Mouse (Mus musculus): ENCODE measurements around the gene Sec24a.
A peak's percentile ranks its signal among the peaks of the same experiment; 100 is the strongest.
"Not testable (repeated sequence)": the region's sequence is repeated elsewhere in the genome, so short reads cannot be mapped to it uniquely, and the experiment has no call there.

Gene Sec24a

GRCm38 (mm10) chr11:51759941-51760657 is 3.3 kb downstream of the Sec24a start:
- DNase-seq (ENCODE audit: low spot score) = no peak

- DNase-seq (ENCODE audit: low spot score) = no peak
Observed at GRCm38 (mm10) chr11:51759251-51759650, 4.2 kb downstream of the Sec24a start.

GRCm38 (mm10) chr11:51758207-51758606 is 5.2 kb downstream of the Sec24a start:
- DNase-seq (ENCODE audit: low spot score) = not testable (repeated sequence)

GRCm38 (mm10) chr11:51757625-51758024 is 5.8 kb downstream of the Sec24a start:
- DNase-seq (ENCODE audit: low spot score) = no peak

GRCm38 (mm10) chr11:51757023-51757422 is 6.4 kb downstream of the Sec24a start:
- DNase-seq (ENCODE audit: low spot score) = no peak

- peak; percentile 84 for DNase-seq (ENCODE audit: low spot score)
Observed at GRCm38 (mm10) chr11:51756352-51756771, 7.1 kb downstream of the Sec24a start.

- DNase-seq (ENCODE audit: low spot score) = no peak
Observed at GRCm38 (mm10) chr11:51755621-51756311, 7.7 kb downstream of the Sec24a start.

GRCm38 (mm10) chr11:51751623-51752225 is 11.7 kb downstream of the Sec24a start:
- not testable (repeated sequence) for DNase-seq (ENCODE audit: low spot score)

- DNase-seq (ENCODE audit: low spot score) = no peak
Observed at GRCm38 (mm10) chr11:51746096-51746495, 17.3 kb downstream of the Sec24a start.

- DNase-seq (ENCODE audit: low spot score) = peak; percentile 55
Observed at GRCm38 (mm10) chr11:51740701-51741100, 22.7 kb downstream of the Sec24a start.

GRCm38 (mm10) chr11:51738651-51739403 is 24.6 kb downstream of the Sec24a start:
- DNase-seq (ENCODE audit: low spot score) = peak; percentile 61

GRCm38 (mm10) chr11:51734218-51734617 is 29.2 kb downstream of the Sec24a start:
- not testable (repeated sequence) for DNase-seq (ENCODE audit: low spot score)

- DNase-seq (ENCODE audit: low spot score) = no peak
Observed at GRCm38 (mm10) chr11:51732883-51733282, 30.6 kb downstream of the Sec24a start.

- DNase-seq (ENCODE audit: low spot score) = no peak
Observed at GRCm38 (mm10) chr11:51721066-51721465, 42.4 kb downstream of the Sec24a start.

- no peak for DNase-seq (ENCODE audit: low spot score)
Observed at GRCm38 (mm10) chr11:51707080-51707479, 56.4 kb downstream of the Sec24a start.

- DNase-seq (ENCODE audit: low spot score) = no peak
Observed at GRCm38 (mm10) chr11:51706451-51706850, 57.0 kb downstream of the Sec24a start.

- peak; percentile 57 for DNase-seq (ENCODE audit: low spot score)
Observed at GRCm38 (mm10) chr11:51703379-51703998, 59.9 kb downstream of the Sec24a start.

- DNase-seq (ENCODE audit: low spot score) = no peak
Observed at GRCm38 (mm10) chr11:51702831-51703230, 60.6 kb downstream of the Sec24a start.

- no peak for DNase-seq (ENCODE audit: low spot score)
Observed at GRCm38 (mm10) chr11:51694984-51695383, 68.5 kb downstream of the Sec24a start.

GRCm38 (mm10) chr11:51690597-51690996 is 72.8 kb downstream of the Sec24a start:
- not testable (repeated sequence) for DNase-seq (ENCODE audit: low spot score)

- no peak for DNase-seq (ENCODE audit: low spot score)
Observed at GRCm38 (mm10) chr11:51689343-51689742, 74.1 kb downstream of the Sec24a start.

All from c-Kit-positive CD71-positive TER-119-positive erythroid progenitor cells, embryonic 14.5 days (primary cell).